1 mouse cellular context compared by ENCODE assay signal in the genomic region with DNA sequence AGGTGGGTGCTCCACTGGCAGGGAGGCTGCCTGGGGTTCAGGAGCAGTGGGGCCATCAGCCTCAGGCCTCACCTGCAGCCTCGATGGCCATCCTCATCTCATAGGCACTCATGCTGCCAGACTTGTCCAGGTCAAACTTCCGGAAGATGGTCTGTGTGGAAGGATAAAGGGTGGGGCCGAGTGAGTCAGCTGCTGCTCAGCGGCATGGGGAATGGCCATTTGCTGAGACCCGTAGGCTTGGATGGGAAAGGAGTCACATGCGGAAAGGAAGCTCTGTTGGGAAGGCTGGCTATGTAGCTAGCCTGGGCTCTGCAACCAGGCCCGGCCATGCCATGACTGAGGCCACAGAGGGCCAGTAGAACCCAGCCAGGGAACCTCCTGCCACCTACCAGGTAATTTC.
A peak's percentile ranks its signal among the peaks of the same experiment; 100 is the strongest.
TF ChIP-seq lines count a peak whose summit lies in the region.

No protein-coding gene starts in this region.

TF ChIP-seq in C2C12, 6 proteins besides CTCF, POLR2A, EP300 and RAD21 (continued from another document):
- peak; percentile 29 for TF ChIP-seq MAX (IDR thresholded peaks at IDR 0.05)
- TF ChIP-seq FOSL1 (IDR thresholded peaks at IDR 0.05; ENCODE audit: insufficient read depth, low read length, poor library complexity, severe bottlenecking), result no peak
